Mouse (Mus musculus): ENCODE data around the gene Samd7. TPM values are rescaled to one million over a fixed set of nuclear protein-coding genes. Genes with fewer than 3 reads are reported as not detected.

Samd7 gene
- polyA plus RNA-seq, 1 experiment from 2014 or later: not detected

DNA sequence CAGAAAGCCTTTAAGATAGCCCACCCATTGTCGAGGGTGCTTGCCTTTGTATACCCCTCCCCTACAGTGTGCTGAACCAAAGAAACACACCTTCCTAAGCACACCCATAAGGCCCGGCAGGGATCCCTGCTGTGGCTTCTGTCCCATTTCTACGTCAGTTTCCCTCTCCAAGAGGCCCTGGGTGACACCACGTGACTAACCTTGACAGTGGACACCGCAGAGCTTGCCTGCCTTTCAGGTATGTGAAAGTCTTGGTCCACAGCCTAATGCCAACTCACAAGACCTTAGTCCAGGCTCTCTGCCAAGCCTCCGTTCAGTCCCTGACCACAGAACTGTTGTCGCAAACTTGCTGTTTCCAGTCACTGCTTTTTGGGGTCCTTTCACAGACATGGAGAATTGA is 20.1 kb downstream of the Samd7 start:
- H3K9me3 ChIP-seq: no peaks in the 10 kb centered on the region
- H3K27me3 ChIP-seq: no peaks in the 10 kb centered on the region
- no peaks in the 10 kb centered on the region for H3K36me3 ChIP-seq
- no peak overlapping the region for H3K9ac ChIP-seq
- no peak overlapping the region for H3K27ac ChIP-seq
- peak; percentile 81 for ATAC-seq (ENCODE audit: borderline replicate concordance, extremely low read depth, low FRiP score, low TSS enrichment)
- no peaks in the 10 kb centered on the region for H3K4me1 ChIP-seq
- WGBS: 52% methylated on average over 7 of the region's 7 CpGs
- H3K4me2 ChIP-seq: no peak overlapping the region; the same call in 1 of the 2 replicates
- H3K4me3 ChIP-seq: no peak overlapping the region

- 75% methylated on average over 6 of the region's 6 CpGs for WGBS
- Histone ChIP-seq H3K4me1 (no peaks in the 10 kb centered on the region), H3K4me2 (no peak overlapping the region), H3K27me3 (no peaks in the 10 kb centered on the region), H3K9ac (no peak overlapping the region), H3K27ac (no peak overlapping the region), H3K4me3 (no peak overlapping the region), H3K36me3 (no peaks in the 10 kb centered on the region), H3K9me3 (no peaks in the 10 kb centered on the region)
- ATAC-seq (ENCODE audit: borderline replicate concordance, extremely low read depth, low FRiP score, low TSS enrichment): no peak
These were observed 21.2 kb downstream of the Samd7 start for GRCm38 (mm10) chr3:30767271-30767670.

DNA sequence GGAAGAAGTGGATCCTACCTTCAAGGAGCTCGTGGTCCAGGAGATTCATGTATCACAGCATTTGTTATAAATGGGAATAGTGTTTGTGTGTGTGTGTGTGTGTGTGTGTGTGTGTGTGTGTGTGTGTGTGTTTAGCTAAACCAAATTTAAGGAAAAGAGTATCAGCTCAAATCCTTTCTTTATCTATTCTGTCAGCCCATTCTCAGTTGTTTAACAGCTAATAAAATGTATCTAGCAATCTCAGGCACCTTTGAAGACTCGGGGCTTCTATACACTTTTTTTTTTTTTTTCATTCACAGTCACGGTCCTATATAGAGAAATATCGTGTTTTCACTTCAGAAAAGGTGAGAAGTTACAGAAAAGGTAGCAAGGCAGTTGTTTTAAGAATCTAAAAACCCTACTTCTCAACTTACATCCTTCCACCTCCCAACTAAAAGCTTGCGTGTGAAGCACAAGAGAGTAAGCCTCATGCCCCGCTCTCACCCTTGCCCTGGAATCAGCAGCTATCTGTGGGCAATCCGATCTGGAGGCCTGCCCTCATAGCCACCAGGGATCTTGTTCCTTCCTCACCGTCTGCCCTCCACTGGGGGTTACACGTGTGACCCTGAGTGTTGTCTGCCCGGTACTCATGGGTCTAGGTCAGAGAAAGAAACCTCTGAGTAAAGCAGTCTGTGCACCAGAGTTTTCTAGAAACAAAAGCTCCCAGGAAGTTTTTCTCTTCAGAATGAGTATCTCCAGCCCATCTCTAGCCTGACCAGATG is 23.8 kb downstream of the Samd7 start:
- Histone ChIP-seq H3K27me3 (no peaks in the 10 kb centered on the region), H3K36me3 (no peaks in the 10 kb centered on the region), H3K4me3 (no peak overlapping the region), H3K4me1 (no peaks in the 10 kb centered on the region), H3K9me3 (no peaks in the 10 kb centered on the region), H3K9ac (no peak overlapping the region), H3K4me2 (no peak overlapping the region), H3K27ac (no peak overlapping the region)
- ATAC-seq (ENCODE audit: borderline replicate concordance, extremely low read depth, low FRiP score, low TSS enrichment): no peak
- 43% methylated on average over 10 of the region's 10 CpGs for WGBS

GRCm38 (mm10) chr3:30771560-30771959 is 25.5 kb downstream of the Samd7 start:
- H3K9me3 ChIP-seq: no peaks in the 10 kb centered on the region
- no peak overlapping the region for H3K4me2 ChIP-seq
- no peak for ATAC-seq (ENCODE audit: borderline replicate concordance, extremely low read depth, low FRiP score, low TSS enrichment)
- WGBS: 71% methylated on average over 1 of the region's 1 CpGs
- H3K27ac ChIP-seq: no peak overlapping the region
- no peak overlapping the region for H3K9ac ChIP-seq
- no peaks in the 10 kb centered on the region for H3K27me3 ChIP-seq
- H3K4me3 ChIP-seq: no peak overlapping the region
- H3K4me1 ChIP-seq: no peaks in the 10 kb centered on the region
- no peaks in the 10 kb centered on the region for H3K36me3 ChIP-seq

- H3K9ac ChIP-seq: no peak overlapping the region
- no peak for ATAC-seq (ENCODE audit: borderline replicate concordance, extremely low read depth, low FRiP score, low TSS enrichment)
- no peak overlapping the region for H3K4me2 ChIP-seq
- H3K9me3 ChIP-seq: no peaks in the 10 kb centered on the region
- no peaks in the 10 kb centered on the region for H3K36me3 ChIP-seq
- no peak overlapping the region for H3K27ac ChIP-seq
- no peak overlapping the region for H3K4me3 ChIP-seq
- WGBS: 51% methylated on average over 4 of the region's 4 CpGs
- no peaks in the 10 kb centered on the region for H3K4me1 ChIP-seq
- no peaks in the 10 kb centered on the region for H3K27me3 ChIP-seq
These were observed 26.5 kb downstream of the Samd7 start for GRCm38 (mm10) chr3:30772631-30773030.

DNA sequence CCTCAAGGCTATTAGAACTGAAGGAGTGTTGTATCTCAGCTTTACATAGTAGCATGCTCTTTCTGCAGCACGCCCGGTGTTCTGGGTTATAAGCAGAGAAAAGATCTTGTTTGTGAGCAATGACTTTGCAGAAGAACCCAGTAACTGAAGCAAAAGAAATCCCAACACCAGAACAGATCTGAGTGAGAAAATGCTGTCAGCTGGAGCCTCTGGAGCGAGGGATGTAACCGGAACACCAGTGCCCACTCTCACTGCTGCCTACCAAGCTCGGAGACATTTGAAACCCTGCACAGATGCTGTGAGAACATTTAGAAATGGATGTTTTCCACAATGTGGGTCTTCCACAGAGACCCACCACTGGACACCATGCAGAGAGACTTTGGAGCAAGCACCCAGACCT is 28.6 kb downstream of the Samd7 start:
- no peaks in the 10 kb centered on the region for H3K4me1 ChIP-seq
- no peaks in the 10 kb centered on the region for H3K36me3 ChIP-seq
- H3K27me3 ChIP-seq: no peaks in the 10 kb centered on the region
- H3K4me2 ChIP-seq: no peak overlapping the region
- H3K9ac ChIP-seq: no peak overlapping the region
- no peak overlapping the region for H3K27ac ChIP-seq
- H3K9me3 ChIP-seq: no peaks in the 10 kb centered on the region
- WGBS: 89% methylated on average over 5 of the region's 5 CpGs
- no peak overlapping the region for H3K4me3 ChIP-seq
- no peak for ATAC-seq (ENCODE audit: borderline replicate concordance, extremely low read depth, low FRiP score, low TSS enrichment)

DNA sequence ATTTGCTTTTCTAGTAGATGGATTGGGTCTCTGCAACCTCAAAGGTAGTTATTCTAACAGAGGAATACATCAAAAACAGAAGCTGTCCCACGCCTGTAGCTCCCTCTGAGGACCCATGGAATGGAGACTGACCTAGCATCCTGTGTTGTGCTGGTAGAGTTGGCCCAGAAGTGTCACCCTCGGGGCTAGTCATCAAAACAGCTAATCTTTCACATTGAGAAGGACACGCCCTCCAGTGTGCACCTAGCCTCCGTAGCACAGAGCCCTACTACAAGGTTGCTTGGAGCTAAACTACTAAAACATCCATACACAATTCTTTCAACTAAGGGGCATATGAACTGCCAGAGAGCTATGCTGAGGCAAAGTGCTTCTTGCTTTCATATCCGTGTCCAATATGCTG is 31.9 kb downstream of the Samd7 start:
- Histone ChIP-seq H3K27me3 (no peaks in the 10 kb centered on the region), H3K36me3 (no peaks in the 10 kb centered on the region), H3K4me3 (no peak overlapping the region), H3K4me1 (no peaks in the 10 kb centered on the region), H3K9ac (no peak overlapping the region), H3K27ac (no peak overlapping the region), H3K4me2 (no peak overlapping the region), H3K9me3 (no peaks in the 10 kb centered on the region)
- no peak for ATAC-seq (ENCODE audit: borderline replicate concordance, extremely low read depth, low FRiP score, low TSS enrichment)
- 62% methylated on average over 5 of the region's 5 CpGs for WGBS

- 16% methylated on average over 5 of the region's 5 CpGs for WGBS
- no peaks in the 10 kb centered on the region for H3K4me1 ChIP-seq
- no peak overlapping the region for H3K27ac ChIP-seq
- no peak overlapping the region for H3K4me2 ChIP-seq
- ATAC-seq (ENCODE audit: borderline replicate concordance, extremely low read depth, low FRiP score, low TSS enrichment): no peak
- H3K4me3 ChIP-seq: no peak overlapping the region
- no peaks in the 10 kb centered on the region for H3K9me3 ChIP-seq
- no peaks in the 10 kb centered on the region for H3K27me3 ChIP-seq
- H3K36me3 ChIP-seq: no peaks in the 10 kb centered on the region
- H3K9ac ChIP-seq: no peak overlapping the region
These were observed 42.4 kb downstream of the Samd7 start for GRCm38 (mm10) chr3:30788531-30788930.

GRCm38 (mm10) chr3:30792737-30793402 is 46.8 kb downstream of the Samd7 start, which contains the start of gene Sec62:
TSS of gene Sec62 (plus strand) at chr3:30792875.
- peak; percentile 98 for ATAC-seq (ENCODE audit: borderline replicate concordance, extremely low read depth, low FRiP score, low TSS enrichment)
- Histone ChIP-seq H3K27me3 (no peaks in the 10 kb centered on the region), H3K4me2 (peak within 1 kb of the TSS; percentile 65), H3K27ac (peak within 1 kb of the TSS; percentile 95), H3K9ac (peak within 1 kb of the TSS; percentile 98), H3K36me3 (no peaks in the 10 kb centered on the region), H3K4me1 (peaks cover 7% of the 10 kb centered on the region; the same call in 1 of the 2 replicates), H3K9me3 (no peaks in the 10 kb centered on the region), H3K4me3 (peak within 1 kb of the TSS; percentile 99)
- WGBS: under 1% methylated on average over 62 of the region's 62 CpGs

DNA sequence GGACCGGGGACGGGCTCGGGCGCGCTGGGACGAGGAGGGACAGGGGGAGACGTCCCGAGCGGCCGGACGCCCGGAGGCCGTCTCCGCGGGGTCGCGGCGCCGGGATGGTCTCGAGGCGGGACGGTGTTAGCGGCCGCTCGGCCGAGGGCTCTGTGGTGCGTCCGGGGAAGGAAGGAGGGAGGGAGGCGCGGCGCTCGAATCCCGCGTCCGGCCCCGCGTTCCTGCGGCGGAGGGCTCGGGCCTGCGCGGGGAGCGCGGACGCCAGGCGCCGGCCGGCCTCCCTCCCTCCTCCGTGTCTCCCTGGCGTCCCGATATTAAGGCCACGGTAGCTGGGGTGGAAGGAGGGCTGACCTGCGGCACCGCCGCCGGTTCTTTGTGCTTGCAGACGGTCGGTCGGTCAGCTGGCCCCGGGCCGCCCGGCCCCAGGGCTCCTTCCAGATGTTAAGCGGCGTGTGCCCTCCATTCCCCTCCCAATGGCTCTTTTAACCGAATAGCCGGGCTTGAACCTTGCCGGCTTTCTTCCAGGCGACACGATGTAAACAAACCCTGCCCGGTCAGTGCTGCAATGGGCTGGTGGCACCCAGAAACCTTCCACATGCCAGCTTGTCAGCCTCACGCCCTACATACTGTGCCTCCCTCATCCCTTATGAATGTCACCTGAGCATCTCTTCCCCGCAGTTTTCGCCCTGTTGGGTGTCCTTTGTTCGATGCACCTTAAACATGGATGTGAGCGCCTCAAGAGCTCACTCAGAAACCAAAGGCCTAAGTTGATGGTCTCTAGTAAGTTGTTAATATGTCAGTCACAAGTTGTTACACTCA is 47.5 kb downstream of the Samd7 start:
- no peaks in the 10 kb centered on the region for H3K36me3 ChIP-seq
- no peaks in the 10 kb centered on the region for H3K27me3 ChIP-seq
- H3K4me2 ChIP-seq: peak overlapping the region; percentile 65
- H3K4me3 ChIP-seq: peak overlapping the region; percentile 99
- H3K9me3 ChIP-seq: no peaks in the 10 kb centered on the region
- peak overlapping the region; percentile 95 for H3K27ac ChIP-seq
- H3K9ac ChIP-seq: peak overlapping the region; percentile 98
- H3K4me1 ChIP-seq: peaks cover 7% of the 10 kb centered on the region; the same call in 1 of the 2 replicates
- WGBS: under 1% methylated on average over 66 of the region's 75 CpGs
- ATAC-seq (ENCODE audit: borderline replicate concordance, extremely low read depth, low FRiP score, low TSS enrichment): peak; percentile 87

GRCm38 (mm10) chr3:30802171-30802570 is 56.1 kb downstream of the Samd7 start:
- H3K27ac ChIP-seq: no peak overlapping the region
- H3K4me1 ChIP-seq: no peaks in the 10 kb centered on the region
- H3K36me3 ChIP-seq: peaks cover 30% of the 10 kb centered on the region
- no peaks in the 10 kb centered on the region for H3K9me3 ChIP-seq
- 95% methylated on average over 3 of the region's 3 CpGs for WGBS
- no peak overlapping the region for H3K4me3 ChIP-seq
- no peak for ATAC-seq (ENCODE audit: borderline replicate concordance, extremely low read depth, low FRiP score, low TSS enrichment)
- H3K4me2 ChIP-seq: no peak overlapping the region
- no peak overlapping the region for H3K9ac ChIP-seq
- H3K27me3 ChIP-seq: no peaks in the 10 kb centered on the region

DNA sequence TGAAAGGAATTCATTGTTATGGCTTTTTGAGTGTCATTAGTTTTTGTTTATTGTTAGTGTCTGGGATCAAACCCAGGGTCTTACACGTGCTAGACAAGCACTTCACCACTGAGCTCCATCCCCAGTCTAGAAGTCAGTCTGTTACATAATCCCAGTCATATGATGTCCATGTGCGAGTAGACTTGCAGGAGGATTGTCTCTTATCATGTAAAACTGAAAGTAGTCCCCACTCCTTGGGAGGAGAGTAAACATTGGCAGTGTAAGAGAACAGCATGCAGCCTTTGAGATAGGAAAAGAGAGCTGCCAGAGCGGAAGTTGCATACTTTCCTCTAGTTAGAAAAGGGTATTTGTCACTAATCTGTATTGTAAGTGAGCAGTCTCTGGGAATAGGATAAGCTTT is 66.8 kb downstream of the Samd7 start:
- Histone ChIP-seq H3K4me2 (no peak overlapping the region), H3K27me3 (no peaks in the 10 kb centered on the region), H3K9me3 (no peaks in the 10 kb centered on the region), H3K4me3 (no peak overlapping the region), H3K36me3 (peaks cover 49% of the 10 kb centered on the region), H3K4me1 (no peaks in the 10 kb centered on the region), H3K9ac (no peak overlapping the region), H3K27ac (no peak overlapping the region)
- no peak for ATAC-seq (ENCODE audit: borderline replicate concordance, extremely low read depth, low FRiP score, low TSS enrichment)
- WGBS: 57% methylated on average over 3 of the region's 3 CpGs

Data from lung, embryonic 15.5 days (tissue).